Mouse (Mus musculus): ENCODE results near the gene Chrm4.

DNA sequence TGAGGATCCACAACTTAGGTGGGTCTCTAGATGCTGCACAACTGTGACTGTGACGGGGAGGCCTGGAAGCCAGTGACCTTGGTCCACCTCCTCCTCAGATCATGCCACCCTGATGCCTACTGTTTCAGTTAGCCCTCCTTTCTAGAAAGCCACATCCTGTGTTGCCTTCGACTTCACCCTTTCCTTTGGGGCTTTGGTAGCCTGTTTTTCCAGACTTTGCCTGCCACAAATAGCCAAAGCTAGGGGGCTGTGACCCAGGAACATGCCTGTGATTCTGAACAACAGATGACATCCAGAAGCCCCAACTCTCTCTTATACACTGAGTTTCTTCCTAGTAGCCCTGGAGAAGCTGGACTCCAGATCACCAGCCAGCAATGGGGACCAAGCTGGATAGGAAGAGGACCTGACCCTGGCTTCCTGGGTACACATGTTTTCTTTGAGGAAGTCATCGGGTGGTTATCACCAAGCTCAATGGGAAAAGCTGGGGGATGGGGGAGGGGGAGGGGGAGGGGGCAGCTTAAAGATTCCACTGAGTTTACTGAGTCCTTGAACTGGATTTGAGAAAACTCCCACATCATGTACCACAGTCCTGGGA, 37.7 kb downstream of the Chrm4 start:
- TF ChIP-seq CTCF (IDR thresholded peaks at IDR 0.05; ENCODE audit: borderline replicate concordance, extremely low read depth, insufficient read depth, insufficient read length) (no peak), POLR2A (IDR thresholded peaks at IDR 0.05; ENCODE audit: borderline replicate concordance, extremely low read depth, insufficient read depth, insufficient read length, poor library complexity, severe bottlenecking) (no peak)
